Mouse (Mus musculus) adrenal gland, postnatal 36 days (tissue): ENCODE measurements at regions not wholly inside any gene's neighbourhood (a gene's known extent, or its start where the extent isn't known, plus 50 kb on each side); places are given as distances from the start of the nearest gene placed in this dataset.

Experiments used
- DNase-seq, 2 experiments: peaks; one replicate each; pipeline ENCODE4 v3.0.0; 2021; ENCODE audit warnings: mixed read lengths in 1 of 2

GRCm38 (mm10) chr1:19290098-19290497 lies 81.4 kb downstream of the Tfap2b start:
- no peak for DNase-seq

- no peak for DNase-seq
Measured at GRCm38 (mm10) chr1:19321598-19321997, 112.9 kb downstream of the Tfap2b start.

- DNase-seq = no peak
Measured at GRCm38 (mm10) chr1:19336062-19336461, 127.3 kb downstream of the Tfap2b start.

- DNase-seq = no peak
Measured at GRCm38 (mm10) chr1:19337207-19337606, 128.5 kb downstream of the Tfap2b start.

GRCm38 (mm10) chr1:19344445-19344844 lies 135.7 kb downstream of the Tfap2b start:
- no peak for DNase-seq

- DNase-seq = no peak
Measured at GRCm38 (mm10) chr1:19350495-19350894, 141.8 kb downstream of the Tfap2b start.

GRCm38 (mm10) chr1:19384856-19385255 lies 176.1 kb downstream of the Tfap2b start:
- no peak for DNase-seq

- DNase-seq = peak; percentile 32 to 56
Measured at GRCm38 (mm10) chr1:19388864-19389505, 180.3 kb downstream of the Tfap2b start.

GRCm38 (mm10) chr1:19407556-19407955 lies 198.8 kb downstream of the Tfap2b start:
- DNase-seq = no peak

GRCm38 (mm10) chr1:19412345-19412744 lies 203.6 kb downstream of the Tfap2b start:
- no peak for DNase-seq

- DNase-seq = no peak
Measured at GRCm38 (mm10) chr1:19421116-19421515, 212.4 kb downstream of the Tfap2b start.

- no peak for DNase-seq
Measured at GRCm38 (mm10) chr1:19450786-19451185, 242.1 kb downstream of the Tfap2b start.

- DNase-seq = no peak
Measured at GRCm38 (mm10) chr1:19458646-19459441, 250.1 kb downstream of the Tfap2b start.

- no peak for DNase-seq
Measured at GRCm38 (mm10) chr1:19459876-19460275, 251.2 kb downstream of the Tfap2b start.

- no peak for DNase-seq
Measured at GRCm38 (mm10) chr1:19473561-19473960, 264.8 kb downstream of the Tfap2b start.
